Mouse (Mus musculus) E14TG2a.4 (cell line): ENCODE data around the gene Egfl8.

Experiments
- CTCF ChIP-seq: conservative IDR thresholded peaks from 2 replicates; pipeline ENCODE4 v1.5.1; 2014; ENCODE audit warnings: low read length
- NANOG ChIP-seq: IDR thresholded peaks from 2 replicates; pipeline ENCODE4 v1.6.1; 2014; ENCODE audit warnings: borderline replicate concordance, low read length, mixed read lengths

DNA sequence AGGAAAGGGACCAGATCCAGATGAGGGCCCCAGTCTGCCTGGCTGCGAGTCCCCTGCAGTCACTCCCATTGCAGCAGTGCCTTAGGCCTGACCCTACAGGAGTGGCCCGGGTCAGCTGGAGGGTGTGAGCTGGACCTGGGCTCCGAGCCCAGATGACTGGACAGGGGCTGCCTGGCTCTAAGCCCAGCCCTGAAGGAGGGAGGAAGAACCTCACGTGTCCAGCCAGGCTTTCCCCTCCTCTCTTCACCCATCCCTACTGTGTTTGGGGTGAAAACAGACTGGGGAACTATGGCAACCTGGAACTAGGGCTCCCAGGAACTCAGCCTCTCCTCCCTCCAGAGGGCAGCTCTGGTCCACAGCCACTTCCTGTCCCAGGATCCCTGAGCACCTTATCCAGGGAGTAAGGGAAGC is 39.8 kb upstream of the Egfl8 start:
- TF ChIP-seq CTCF: no peak
- TF ChIP-seq NANOG: no peak
